Mouse (Mus musculus): ENCODE measurements at regions not wholly inside any gene's neighbourhood (a gene's known extent, or its start where the extent isn't known, plus 50 kb on each side); places are given as distances from the start of the nearest gene placed in this dataset.

DNA sequence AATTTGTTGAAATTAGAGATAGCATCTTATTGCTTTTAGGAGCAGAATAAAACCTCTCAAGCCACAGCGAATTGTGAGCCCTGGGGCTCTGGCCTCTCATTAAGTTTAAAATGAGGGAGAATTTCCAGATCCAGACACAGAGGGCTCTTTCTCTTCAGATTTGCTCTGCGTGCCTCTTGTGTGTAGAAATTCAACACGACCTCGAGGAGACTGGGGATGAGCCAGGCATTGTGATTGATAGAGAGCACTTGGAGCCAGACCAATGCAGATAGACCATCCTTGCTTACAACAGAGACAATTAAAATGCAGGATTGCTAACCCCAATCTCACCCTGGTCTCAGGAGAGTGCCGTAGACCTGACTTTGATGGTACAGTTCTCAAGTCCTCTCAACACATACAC, 121.9 kb upstream of the Gas1 start:
- DNase-seq (ENCODE audit: low spot score) = no peak

DNA sequence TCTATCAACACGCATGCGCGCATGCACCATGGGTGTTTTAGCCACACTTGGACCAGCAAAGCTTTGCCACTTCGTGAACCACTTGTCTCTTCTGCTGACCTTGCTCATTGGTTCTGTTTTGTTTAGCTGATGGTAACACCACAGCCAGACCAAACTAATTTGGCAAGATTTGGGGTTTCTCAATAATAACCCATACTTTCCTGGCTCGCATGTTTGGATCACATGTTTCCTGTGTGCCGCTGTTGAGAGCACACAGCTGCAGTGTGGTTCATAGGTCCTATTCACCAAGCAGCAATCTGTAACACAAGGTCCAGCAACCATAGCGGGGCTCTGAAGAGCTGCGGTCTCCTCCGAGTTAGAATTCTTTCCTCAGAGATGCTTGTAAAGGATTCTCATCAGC, 126.4 kb upstream of the Gas1 start:
- DNase-seq (ENCODE audit: low spot score) = no peak

DNA sequence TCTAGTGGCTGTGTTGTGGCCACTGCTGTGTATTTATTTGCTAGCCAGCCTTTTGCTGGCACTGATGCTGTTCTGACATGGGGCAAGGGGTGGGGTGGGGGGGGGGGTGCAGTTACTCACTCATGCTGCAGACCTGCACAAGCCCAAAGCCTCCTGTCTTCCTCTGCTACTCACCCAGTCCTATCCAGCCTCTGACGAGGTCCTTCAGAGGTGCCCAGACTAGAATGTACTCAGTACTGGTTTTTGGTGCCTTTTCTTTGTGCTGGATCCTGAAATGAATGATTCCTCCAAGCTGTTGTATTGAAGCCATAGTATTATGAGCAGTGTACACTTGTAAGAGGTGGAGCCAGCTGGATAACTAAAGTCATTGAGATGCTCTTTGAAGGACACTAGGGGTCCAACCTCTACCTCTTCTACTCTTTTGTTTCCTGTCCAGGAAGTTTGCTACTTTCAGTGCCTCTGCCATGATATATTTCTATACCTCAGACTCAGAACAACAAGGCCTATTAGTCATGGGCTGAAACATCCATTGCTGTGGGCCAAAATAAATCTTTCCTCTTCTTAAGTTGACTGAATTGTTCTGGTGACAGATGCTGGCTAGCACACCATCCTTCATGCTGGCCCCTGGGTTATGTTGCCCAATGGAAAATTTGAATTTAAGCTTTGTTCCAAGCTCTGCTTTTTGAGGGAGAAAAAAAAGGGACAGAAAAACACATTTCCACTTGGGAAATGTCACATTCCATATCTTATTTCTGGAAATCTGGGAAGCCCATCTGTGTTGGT, 128.1 kb upstream of the Gas1 start:
- no peak for DNase-seq (ENCODE audit: low spot score)

DNA sequence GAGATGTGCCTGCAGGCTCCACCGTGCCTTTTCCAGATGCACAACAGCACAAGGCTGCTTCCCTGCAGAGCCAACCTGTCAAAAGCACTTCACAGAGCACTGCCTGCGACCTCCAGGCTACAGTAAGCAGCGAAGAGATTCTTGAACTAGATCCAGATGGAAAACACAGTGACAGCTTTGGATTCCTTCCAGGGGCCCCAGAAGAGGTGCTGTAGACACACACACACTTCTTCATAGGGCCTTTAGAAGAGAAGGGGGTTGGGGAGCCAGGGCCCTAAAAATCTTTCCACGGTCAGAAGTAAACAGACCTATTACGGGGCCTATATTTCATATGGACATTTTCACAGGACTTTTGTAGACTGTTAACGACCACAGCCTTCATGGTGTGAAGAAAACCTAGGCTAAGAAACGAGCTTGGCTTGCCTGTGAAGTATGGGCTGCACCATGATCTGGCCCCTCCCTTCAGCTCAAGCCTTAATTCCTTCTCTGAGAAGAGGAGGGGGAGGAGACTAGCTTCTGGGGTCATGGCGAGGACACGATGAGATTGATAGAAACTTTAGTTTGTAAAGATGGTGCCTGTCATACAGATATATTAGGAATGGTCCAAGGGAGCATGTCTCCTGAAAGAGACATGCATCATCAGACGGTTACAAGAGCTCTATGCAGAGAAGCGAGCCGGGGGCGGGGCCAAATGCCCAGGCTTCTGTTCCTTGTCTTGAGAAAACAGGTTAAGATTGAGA, 131.1 kb upstream of the Gas1 start:
- DNase-seq (ENCODE audit: low spot score) = no peak

DNA sequence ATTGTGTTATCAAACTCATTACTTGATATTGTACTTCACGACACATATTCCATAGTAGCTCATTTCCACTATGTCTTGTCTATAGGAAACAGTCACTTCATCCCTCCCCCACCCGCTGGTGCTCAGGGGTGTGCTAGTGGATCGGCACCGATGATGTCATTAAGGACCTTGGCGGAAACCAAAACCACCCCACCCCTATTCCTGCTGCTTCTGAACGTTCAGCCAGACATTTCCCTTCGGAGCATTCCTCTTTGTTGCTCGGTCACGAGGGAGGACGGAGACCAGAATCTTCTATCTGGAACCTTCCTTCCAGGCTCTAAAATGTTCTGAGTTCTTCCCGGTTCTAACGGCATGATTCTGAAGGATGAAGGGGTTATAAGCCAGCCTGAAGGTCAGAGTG, 132.3 kb upstream of the Gas1 start:
- DNase-seq (ENCODE audit: low spot score) = no peak

DNA sequence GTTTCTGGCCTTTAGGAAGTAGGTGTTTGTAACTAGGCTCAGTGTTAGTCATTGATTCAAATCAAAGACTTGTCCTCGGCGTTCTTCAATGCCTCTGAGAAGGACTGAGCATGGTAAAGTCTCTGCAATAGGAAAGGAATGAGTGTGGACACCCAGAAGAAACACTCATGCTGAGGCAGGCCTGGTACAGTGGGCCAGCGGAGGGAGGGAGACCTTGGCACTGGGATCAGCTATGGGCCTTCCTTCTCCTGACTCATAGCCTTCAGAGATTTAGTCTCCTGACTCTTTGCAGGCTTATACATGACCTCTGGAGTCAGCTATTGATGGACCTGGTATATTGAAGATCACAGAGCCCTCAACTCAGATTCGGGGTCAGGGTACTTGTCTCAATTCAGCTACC, 132.8 kb upstream of the Gas1 start:
- no peak for DNase-seq (ENCODE audit: low spot score)

DNA sequence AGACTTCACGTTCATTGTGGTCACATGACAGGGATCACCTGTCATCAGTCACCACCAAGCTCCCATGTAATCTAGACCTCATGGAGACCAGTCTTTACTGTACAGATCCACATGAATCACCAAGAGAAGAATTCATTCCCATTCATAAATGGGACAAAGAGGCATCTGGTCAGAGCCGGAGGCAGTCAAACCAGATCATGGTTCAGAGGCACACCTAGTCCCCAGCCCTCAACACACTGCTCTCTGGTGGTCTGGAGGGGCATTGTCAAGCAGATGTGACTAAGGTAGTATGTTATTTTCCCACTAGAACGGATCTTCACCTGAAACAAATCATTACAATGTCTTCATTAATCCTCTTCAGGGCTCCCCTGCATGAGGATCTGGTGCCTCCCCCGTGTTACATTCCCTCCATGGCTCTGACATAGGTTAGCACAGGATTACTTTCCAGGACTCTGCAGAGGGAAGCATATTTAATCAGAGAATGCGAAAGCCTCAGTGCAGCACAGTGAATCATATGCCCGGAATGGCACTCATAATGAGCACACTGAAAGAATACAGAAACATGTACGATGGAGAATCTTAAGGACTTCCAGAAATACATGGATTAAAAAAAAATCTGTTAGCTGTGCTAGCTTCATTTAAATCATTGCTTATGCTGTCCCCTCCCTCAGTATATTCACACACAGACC, 135.4 kb upstream of the Gas1 start:
- DNase-seq (ENCODE audit: low spot score) = no peak

DNA sequence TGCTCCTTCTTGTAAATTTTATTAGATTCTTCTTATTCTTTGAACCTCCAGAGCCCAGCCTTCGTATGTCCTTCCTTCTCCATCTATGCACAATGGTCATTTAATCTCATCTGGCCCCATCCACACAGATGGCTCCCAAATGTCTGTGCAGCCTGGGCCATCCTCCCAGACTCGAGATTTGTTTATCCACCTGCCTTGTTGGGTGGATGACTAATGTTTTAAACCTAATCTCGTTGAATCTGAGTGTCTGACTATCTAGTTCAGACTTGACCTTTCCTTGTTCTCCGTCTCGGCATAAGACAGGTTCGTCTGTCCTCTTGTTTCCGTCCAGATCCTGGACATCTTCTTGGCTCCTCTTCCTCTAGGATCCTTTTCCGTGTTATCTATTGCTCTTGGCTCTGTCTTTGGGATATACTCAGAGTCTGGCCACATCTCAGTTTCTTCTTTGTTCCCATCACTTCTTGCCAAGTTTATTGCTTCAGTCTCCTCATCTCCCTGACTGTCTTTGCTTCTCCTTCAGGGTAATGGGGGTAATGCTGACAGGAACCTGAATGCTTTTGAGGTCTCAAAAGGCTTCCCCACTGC, 141.4 kb upstream of the Gas1 start:
- no peak for DNase-seq (ENCODE audit: low spot score)

DNA sequence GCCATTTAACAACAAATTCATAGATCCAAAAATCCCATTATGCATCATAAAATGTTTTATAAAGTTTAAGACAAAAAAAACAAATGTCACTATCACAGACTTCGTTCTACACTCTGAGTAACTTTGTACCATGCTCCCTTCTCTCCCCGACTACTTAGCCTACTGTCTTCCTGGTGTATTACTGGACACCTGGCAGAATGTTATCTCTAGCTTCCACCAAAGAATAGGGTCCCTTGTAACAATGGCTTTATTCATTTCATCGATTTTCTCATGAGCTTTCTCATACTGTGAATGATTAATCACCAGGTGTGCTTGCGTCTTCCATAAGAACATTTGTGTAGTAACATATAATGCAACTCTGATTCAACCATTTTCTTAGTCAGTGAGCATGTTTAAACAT, 142.1 kb upstream of the Gas1 start:
- DNase-seq (ENCODE audit: low spot score) = no peak

DNA sequence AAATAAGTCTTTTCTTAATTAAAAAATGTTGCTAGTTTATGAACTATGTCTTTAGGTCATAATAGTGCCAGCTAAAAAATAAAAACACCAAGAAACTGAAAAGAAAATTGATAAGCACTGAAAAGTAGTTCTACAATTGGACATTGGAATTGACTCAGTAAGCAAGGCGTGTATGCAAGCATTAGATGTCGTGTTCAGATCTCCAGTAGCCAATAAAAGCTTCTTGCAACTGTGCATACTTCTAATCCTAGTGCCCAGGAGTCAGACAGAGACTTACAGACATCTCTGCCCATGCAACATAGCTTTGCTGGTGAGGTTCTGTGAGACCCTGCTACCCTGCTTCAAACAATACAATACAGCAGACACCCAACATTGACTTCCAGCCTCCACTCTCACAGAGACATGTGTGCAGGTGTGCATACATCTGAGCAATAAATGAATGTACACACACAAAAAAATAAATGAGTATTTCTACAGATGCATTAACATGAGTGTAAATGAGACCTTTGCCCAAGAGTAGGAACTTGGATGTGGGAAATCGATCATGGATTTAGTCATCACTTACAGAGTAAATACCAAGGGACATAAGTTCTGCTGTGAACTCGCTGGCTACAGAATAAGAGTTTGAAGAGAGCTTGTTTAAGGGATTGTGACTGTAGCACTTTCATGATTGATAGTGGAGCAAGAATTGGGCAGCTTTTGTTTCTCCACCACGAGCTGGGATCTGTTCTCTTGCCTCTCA, 142.9 kb upstream of the Gas1 start:
- DNase-seq (ENCODE audit: low spot score) = no peak

DNA sequence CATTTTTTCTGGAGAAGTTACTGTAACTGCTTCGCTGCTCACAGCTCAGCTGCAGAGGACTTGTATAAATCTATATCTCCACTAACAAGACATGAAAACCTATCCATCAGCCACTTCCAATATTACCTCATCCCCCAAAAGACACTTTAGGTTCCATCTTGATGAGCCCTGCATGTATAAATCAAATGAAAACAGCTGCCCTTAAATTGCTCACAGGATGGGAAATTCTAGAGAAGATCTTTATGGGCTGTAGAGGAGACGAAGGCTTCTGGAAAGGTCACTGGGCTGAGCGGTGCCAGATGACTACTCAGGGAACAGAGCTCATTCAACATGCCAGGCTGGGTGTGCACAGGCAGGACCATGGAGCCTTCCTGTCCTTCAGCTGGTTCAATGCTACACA, 145.4 kb upstream of the Gas1 start:
- DNase-seq (ENCODE audit: low spot score) = no peak

DNA sequence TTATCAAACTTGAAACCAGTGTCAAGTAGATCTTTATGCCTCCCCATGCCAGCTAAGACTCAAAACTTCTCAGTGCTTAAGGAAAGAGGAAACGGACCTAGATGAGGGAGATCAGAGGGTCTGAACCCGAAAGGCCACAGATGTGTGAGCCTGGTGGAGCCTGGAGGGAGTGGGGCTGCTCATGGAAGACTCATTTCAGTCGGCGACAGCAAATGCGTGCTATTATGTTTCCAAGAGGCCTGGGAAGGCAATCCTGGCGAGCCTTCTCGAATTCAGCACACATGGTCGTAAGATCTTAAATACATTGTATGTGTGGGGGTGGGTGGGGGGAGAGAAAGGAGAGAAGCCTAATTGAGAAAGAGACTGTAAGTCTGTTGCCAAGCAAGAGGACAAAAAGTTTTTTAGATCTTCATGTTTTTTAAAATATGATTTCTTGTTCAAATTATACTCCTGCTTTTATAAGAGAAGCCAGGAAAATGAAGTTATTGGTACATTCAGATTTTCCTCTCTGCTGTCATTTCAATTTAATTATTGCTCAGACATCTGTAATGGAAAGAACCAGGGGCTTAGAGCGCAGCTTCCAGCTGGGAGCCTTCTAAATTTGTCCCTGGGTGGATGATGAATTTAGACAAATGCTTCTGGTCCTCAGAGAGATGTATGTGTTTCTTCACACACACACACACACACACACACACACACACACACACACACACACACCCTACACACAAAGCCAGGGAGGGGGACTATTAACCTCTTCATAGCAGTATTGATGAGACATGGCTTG, 153.5 kb upstream of the Gas1 start:
- no peak for DNase-seq (ENCODE audit: low spot score)

DNA sequence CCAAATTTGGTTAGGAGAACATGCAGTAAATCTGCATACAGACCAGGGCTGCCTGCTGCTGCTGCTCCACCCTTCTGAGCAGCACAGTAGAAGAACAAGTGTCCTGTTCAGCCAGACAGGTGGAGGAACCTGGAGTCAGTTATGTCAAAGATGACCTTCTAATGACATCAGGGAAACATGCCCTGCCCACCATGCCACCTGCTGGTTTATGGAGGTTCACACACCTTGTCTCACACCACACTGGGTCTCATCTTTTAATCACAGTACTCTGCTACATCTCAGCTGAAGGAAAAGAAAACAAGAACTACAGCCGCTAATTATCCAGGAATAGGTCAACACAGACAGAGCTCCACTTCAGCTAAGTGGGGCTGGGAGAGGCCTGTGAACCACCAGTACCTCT, 159.0 kb upstream of the Gas1 start:
- DNase-seq (ENCODE audit: low spot score) = no peak

DNA sequence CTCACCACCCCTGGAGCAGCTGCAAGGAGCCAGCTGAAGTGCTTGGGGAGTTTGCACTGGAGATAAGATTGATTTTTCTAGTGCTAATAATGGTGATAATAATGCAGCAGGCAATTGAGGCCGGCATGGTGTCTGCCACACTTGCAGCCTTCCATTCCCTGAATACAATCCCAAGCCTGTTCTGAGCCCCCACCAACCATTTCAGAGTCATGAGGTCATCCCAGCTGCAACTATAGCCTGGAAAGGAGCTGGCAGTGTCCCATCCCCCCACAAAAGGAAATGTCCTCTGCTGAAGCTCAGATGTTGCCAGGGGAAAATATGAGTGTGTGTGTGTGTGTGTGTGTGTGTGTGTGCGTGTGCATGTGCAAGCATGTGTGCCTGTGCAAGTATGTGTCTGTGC, 160.2 kb upstream of the Gas1 start:
- DNase-seq (ENCODE audit: low spot score) = no peak

DNA sequence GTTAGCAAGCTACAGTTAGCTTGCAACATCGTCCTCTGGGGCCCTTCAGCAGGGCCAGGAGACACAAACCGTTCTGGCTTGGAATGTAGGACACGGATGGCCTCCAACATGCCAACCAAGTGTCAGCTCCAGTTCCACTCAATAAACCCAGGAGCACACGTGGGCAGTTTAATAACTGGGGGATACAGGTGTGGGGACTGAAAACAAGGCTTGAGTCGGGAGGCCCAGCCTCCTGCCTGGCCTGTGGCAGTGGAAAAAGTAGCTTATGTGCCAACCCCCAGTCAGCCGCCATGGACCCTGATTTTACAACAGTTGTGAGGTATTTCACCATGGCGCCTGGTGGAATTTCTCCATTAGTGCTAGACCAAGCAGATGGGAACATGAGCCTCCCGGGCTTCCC, 160.9 kb upstream of the Gas1 start:
- DNase-seq (ENCODE audit: low spot score) = no peak

DNA sequence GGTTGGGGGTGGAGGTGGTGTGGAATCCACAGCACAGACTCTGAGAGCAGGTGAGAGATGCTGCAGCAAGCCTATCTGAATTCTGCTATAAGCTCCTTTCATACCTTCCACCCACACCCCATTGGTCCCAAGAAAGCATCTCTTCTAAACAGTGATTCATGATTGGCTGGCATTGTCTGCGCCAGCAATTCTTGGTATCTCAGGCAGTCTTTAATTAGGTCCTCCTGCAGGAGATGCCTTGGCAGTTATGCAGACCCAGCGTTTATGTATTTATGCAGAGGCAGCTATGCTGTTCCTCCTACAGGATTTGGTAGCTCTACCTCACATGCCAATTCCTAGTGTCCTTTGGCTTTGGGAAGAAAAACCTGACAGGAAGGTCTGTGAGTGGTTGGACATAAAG, 162.9 kb upstream of the Gas1 start:
- no peak for DNase-seq (ENCODE audit: low spot score)

DNA sequence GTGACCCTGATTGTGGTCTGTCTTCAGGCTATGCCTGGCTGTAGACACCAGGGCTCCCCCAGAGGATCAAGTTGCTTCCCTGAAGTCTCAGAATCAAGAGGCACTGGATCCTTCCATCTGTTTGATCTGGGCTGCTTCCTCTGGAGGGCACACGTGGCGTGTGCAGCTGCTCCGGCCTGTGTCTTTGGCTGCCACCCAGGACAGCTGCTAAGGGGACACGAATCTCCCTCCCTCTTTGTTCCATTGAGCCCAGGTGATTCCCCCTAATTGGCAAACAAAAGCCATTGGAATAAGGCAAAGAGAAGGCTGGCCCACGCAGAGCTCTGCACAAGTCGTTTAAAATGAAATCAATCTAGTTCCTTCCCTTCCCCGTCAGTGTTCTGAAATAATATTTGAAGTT, 170.7 kb upstream of the Gas1 start:
- DNase-seq (ENCODE audit: low spot score) = no peak

DNA sequence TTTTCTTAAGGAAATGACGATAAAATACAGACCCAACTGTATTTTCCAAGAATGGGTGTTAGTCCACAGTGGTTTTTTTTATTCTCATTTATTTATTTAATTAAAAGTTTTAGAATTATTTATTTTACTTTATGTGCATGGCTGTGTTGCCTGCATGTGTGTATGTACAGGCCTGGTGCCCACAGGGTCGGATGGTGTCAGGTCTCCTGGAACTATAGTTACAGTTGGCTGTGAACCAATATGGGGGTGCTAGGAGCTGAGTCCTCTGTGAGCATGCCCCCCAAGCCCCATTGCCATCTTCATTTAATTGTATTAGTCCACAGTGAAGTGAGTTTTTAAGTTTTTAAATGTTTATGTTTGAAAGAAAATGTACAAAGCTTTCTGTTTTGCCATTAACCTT, 171.3 kb upstream of the Gas1 start:
- no peak for DNase-seq (ENCODE audit: low spot score)

DNA sequence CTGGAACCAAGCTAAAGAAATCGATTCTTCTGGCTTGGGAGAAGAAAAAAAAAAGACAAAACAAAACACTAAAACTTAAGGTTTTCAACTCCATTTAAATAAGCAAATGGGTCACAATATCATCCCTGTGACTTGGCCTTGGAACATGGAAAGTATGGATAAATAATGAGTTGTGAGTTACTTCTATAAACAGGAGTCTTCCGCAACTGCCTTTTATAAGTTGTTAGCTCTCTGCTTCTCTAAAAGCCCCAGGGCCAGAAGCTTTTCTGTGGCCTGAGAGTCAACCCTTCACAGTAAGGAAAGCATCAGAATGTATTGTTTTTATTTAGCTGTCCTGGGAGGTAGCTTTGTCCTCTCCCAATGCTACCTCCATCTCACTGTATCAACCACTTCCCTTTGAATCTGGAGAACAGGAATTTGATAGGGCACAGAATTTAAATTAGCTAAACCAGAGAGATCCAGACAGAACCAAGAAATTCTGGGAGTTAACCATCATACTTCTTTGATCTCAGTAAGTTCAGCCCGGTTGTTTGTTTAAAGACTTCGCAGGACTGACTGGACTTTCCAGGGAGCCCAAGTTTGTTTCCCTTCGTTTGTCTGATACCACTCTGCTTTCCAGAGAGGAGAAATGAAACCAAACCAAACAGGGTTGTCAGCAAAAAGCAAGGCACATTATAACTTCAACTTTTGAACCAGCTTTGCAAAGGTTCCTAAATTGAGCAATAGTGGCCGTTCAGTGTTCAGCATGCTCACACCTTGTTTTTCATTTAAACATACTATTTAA, 178.7 kb upstream of the Gas1 start:
- no peak for DNase-seq (ENCODE audit: low spot score)

DNA sequence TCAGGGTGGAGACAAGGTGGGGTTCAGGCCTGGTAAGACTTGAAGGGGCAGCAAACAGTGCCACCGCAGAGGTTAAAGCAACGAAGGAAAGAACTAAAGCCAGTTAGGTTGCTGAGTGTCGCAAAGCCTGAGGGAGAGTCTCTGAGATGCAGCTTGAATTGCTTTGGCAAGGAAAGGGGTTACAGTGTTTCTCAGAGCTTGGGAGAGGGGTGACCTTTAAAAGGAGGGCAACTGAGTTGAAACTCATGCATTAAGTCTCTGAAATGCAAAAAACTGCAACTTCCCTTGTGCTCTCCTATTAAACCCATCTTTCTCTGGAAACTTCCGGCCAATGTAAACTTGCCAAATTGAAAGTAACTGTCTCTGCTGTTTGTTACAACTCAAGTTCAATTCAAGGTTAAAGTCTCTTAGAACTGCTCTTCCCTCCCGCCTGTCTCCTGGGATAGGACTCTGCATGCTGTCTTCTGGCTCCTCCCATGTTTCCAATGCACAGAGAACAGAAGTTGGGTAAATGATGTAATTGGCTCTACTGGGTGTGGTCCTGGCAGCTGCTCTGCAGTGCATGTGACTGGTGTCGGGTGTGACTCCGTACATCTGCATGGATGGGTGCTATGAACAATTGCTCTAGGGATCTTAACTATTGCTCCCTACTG, 181.4 kb upstream of the Gas1 start:
- no peak for DNase-seq (ENCODE audit: low spot score)
